Mouse (Mus musculus) mammary gland, adult 2 months (tissue): ENCODE data around the gene Olfr1188. TPM values are rescaled to one million over a fixed set of nuclear protein-coding genes. Genes with fewer than 3 reads are reported as not detected.

Source experiments
- polyA plus RNA-seq: library from polyadenylated mRNA; depleted of rRNA; stranded (reverse); fragments of >200 nt; gene quantifications from 2 replicates; pipeline ENCODE4 v1.2.3, GENCODE M21; 2012; ENCODE audit warnings: low replicate concordance; rRNA removed

The Olfr1188 gene
- not detected in 2 replicates for polyA plus RNA-seq

GRCm38 (mm10) chr2:88556635-88557034 is at the start of gene Olfr1188:
TSS of gene Olfr1188 (plus strand) at chr2:88556935.

GRCm38 (mm10) chr2:88518251-88518650 is 38.5 kb upstream of the Olfr1188 start, which contains the start of gene Olfr1186:
TSS of gene Olfr1186 (plus strand) at chr2:88518551.

GRCm38 (mm10) chr2:88586154-88586553 is 29.4 kb downstream of the Olfr1188 start, which contains the start of gene Olfr1189:
TSS of gene Olfr1189 (plus strand) at chr2:88586454.

Other genes with a start within 250 kb of the Olfr1188 start
- gene Olfr1174-ps, start 241.8 kb upstream of the Olfr1188 start, polyA plus RNA-seq: not detected in 2 replicates
- gene Olfr1175-ps, start 229.7 kb upstream of the Olfr1188 start, polyA plus RNA-seq: not detected in 2 replicates
- gene Olfr1176, start 220.2 kb upstream of the Olfr1188 start, polyA plus RNA-seq: not detected in 2 replicates
- not detected in 2 replicates for gene Olfr1177-ps, start 210.4 kb upstream of the Olfr1188 start, polyA plus RNA-seq
- gene Olfr1178, start 169.9 kb upstream of the Olfr1188 start, polyA plus RNA-seq: not detected in 2 replicates
- gene Olfr1179, start 150.5 kb upstream of the Olfr1188 start, polyA plus RNA-seq: not detected in 2 replicates
- not detected in 2 replicates for gene Olfr1180, start 137.8 kb upstream of the Olfr1188 start, polyA plus RNA-seq
- gene Olfr1181, start 130.8 kb upstream of the Olfr1188 start, polyA plus RNA-seq: not detected in 2 replicates
- not detected in 2 replicates for gene Gm13757, start 107.8 kb upstream of the Olfr1188 start, polyA plus RNA-seq
- gene Olfr1183, start 102.1 kb upstream of the Olfr1188 start, polyA plus RNA-seq: not detected in 2 replicates
- not detected in 2 replicates for gene Olfr1184, start 73.3 kb upstream of the Olfr1188 start, polyA plus RNA-seq
- not detected in 2 replicates for gene Olfr1185-ps1, start 63.6 kb upstream of the Olfr1188 start, polyA plus RNA-seq
- not detected in 2 replicates for gene Olfr1186, start 38.4 kb upstream of the Olfr1188 start, polyA plus RNA-seq
- gene Olfr1189, start 29.5 kb downstream of the Olfr1188 start, polyA plus RNA-seq: not detected in 2 replicates
- gene Olfr1191-ps1, start 83.6 kb downstream of the Olfr1188 start, polyA plus RNA-seq: not detected in 2 replicates
- not detected in 2 replicates for gene Olfr1192-ps1, start 91.6 kb downstream of the Olfr1188 start, polyA plus RNA-seq
- gene Olfr1193, start 118.7 kb downstream of the Olfr1188 start, polyA plus RNA-seq: not detected in 2 replicates
- not detected in 2 replicates for gene Olfr1195, start 132.3 kb downstream of the Olfr1188 start, polyA plus RNA-seq
- gene Olfr1196, start 147.7 kb downstream of the Olfr1188 start, polyA plus RNA-seq: not detected in 2 replicates
- not detected in 2 replicates for gene Olfr1197, start 175.4 kb downstream of the Olfr1188 start, polyA plus RNA-seq
- not detected in 2 replicates for gene Olfr1198, start 194.4 kb downstream of the Olfr1188 start, polyA plus RNA-seq
- not detected in 2 replicates for gene Olfr1199, start 203.5 kb downstream of the Olfr1188 start, polyA plus RNA-seq
- not detected in 2 replicates for gene Olfr1200, start 213.6 kb downstream of the Olfr1188 start, polyA plus RNA-seq
- gene Olfr1201, start 236.1 kb downstream of the Olfr1188 start, polyA plus RNA-seq: not detected in 2 replicates